Mouse (Mus musculus): ENCODE results near the gene Ltbr.

GRCm38 (mm10) chr6:125297149-125297820, 16.4 kb downstream of the Ltbr start:
- TF ChIP-seq POLR2A (IDR thresholded peaks at IDR 0.05; ENCODE audit: insufficient read depth, low read length) = no peak
- TF ChIP-seq CTCF (IDR thresholded peaks at IDR 0.05; ENCODE audit: low read depth, low read length) = no peak
- no peak for TF ChIP-seq EP300 (IDR thresholded peaks at IDR 0.05; ENCODE audit: insufficient read depth, low read depth, low read length)
